Mouse (Mus musculus): ENCODE data around the gene Tpd52l2.
A peak's percentile ranks its signal among the peaks of the same experiment; 100 is the strongest.

The Tpd52l2 gene

GRCm38 (mm10) chr2:181496831-181497547, at the start of gene Tpd52l2:
TSS of gene Tpd52l2 (plus strand) at chr2:181497142.
- peak; percentile 89 for DNase-seq

GRCm38 (mm10) chr2:181452181-181452580, 44.8 kb upstream of the Tpd52l2 start:
- no peak for DNase-seq

- DNase-seq, result peak; percentile 12
These were observed 43.7 kb upstream of the Tpd52l2 start for GRCm38 (mm10) chr2:181453274-181453673.

- no peak for DNase-seq
These were observed 41.0 kb upstream of the Tpd52l2 start for GRCm38 (mm10) chr2:181455899-181456298.

- no peak for DNase-seq
These were observed 39.1 kb upstream of the Tpd52l2 start for GRCm38 (mm10) chr2:181457831-181458230.

- DNase-seq, result peak; percentile 13
These were observed 38.4 kb upstream of the Tpd52l2 start for GRCm38 (mm10) chr2:181458411-181459152.

- DNase-seq, result peak; percentile 68
These were observed 37.7 kb upstream of the Tpd52l2 start, which contains the start of gene Zbtb46 for GRCm38 (mm10) chr2:181459153-181459672. TSS of gene Zbtb46 (minus strand) at chr2:181459426.

- DNase-seq, result peak; percentile 6
These were observed 37.0 kb upstream of the Tpd52l2 start for GRCm38 (mm10) chr2:181459673-181460621.

GRCm38 (mm10) chr2:181461536-181462100, 35.3 kb upstream of the Tpd52l2 start:
- no peak for DNase-seq

- no peak for DNase-seq
These were observed 34.3 kb upstream of the Tpd52l2 start for GRCm38 (mm10) chr2:181462604-181463003.

- DNase-seq, result no peak
These were observed 33.8 kb upstream of the Tpd52l2 start for GRCm38 (mm10) chr2:181463008-181463738.

- no peak for DNase-seq
These were observed 31.5 kb upstream of the Tpd52l2 start for GRCm38 (mm10) chr2:181465423-181465822.

- no peak for DNase-seq
These were observed 26.7 kb upstream of the Tpd52l2 start for GRCm38 (mm10) chr2:181470285-181470684.

GRCm38 (mm10) chr2:181471246-181471645, 25.7 kb upstream of the Tpd52l2 start:
- no peak for DNase-seq

GRCm38 (mm10) chr2:181472256-181472827, 24.6 kb upstream of the Tpd52l2 start:
- no peak for DNase-seq

- DNase-seq, result no peak
These were observed 13.8 kb upstream of the Tpd52l2 start for GRCm38 (mm10) chr2:181483120-181483519.

- peak; percentile 21 for DNase-seq
These were observed 13.2 kb upstream of the Tpd52l2 start for GRCm38 (mm10) chr2:181483562-181484318.

- DNase-seq, result no peak
These were observed 12.3 kb upstream of the Tpd52l2 start for GRCm38 (mm10) chr2:181484456-181485233.

- no peak for DNase-seq
These were observed 11.2 kb upstream of the Tpd52l2 start for GRCm38 (mm10) chr2:181485741-181486140.
